Mouse (Mus musculus): ENCODE data around the gene Agap1. TPM values are rescaled to one million over a fixed set of nuclear protein-coding genes. Genes with fewer than 3 reads are reported as not detected.

Gene Agap1
- polyA plus RNA-seq, 1 experiment, result 4.3 TPM

DNA sequence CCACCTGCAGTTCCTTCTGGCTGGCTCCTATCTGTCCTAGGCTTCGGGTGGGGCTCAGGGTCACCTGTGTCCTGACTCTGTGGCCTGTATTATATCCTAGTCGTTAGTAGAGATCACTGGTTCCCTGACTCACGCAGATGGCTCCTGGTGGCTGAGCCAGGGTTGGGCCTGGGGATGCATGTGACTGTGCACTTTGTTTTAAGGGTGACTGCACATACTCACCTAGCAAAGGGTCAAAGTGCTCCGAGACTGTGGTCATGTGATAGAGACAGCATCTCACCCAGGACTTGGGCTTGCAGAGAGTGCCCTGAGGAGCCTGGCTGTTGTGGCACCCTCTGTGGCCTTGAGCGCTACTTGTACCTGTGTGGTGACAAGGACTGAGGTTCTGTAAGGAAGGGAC, 22.4 kb downstream of the Agap1 start:
- no peak overlapping the region for H3K27ac ChIP-seq (ENCODE audit: control insufficient read depth, insufficient read depth, low read length)
- no peaks in the 10 kb centered on the region for H3K36me3 ChIP-seq (ENCODE audit: control insufficient read depth, insufficient read depth, low read length)
- DNase-seq, result no peak
- TF ChIP-seq CTCF (IDR thresholded peaks at IDR 0.05; ENCODE audit: borderline replicate concordance, control insufficient read depth, extremely low read depth, insufficient read depth, low read length, poor library complexity) (no peak), POLR2A (IDR thresholded peaks at IDR 0.05; ENCODE audit: control insufficient read depth, extremely low read depth, insufficient read depth, low read length, poor library complexity) (no peak)
- H3K4me1 ChIP-seq (replicated peaks; ENCODE audit: control insufficient read depth, insufficient read depth, low read length), result no peaks in the 10 kb centered on the region
- H3K4me3 ChIP-seq (ENCODE audit: control insufficient read depth, insufficient read depth, low read length), result no peak overlapping the region
- no peaks in the 10 kb centered on the region for H3K27me3 ChIP-seq (ENCODE audit: control insufficient read depth, insufficient read depth, low read length)
- WGBS, result 91% methylated on average over 5 of the region's 5 CpGs

DNA sequence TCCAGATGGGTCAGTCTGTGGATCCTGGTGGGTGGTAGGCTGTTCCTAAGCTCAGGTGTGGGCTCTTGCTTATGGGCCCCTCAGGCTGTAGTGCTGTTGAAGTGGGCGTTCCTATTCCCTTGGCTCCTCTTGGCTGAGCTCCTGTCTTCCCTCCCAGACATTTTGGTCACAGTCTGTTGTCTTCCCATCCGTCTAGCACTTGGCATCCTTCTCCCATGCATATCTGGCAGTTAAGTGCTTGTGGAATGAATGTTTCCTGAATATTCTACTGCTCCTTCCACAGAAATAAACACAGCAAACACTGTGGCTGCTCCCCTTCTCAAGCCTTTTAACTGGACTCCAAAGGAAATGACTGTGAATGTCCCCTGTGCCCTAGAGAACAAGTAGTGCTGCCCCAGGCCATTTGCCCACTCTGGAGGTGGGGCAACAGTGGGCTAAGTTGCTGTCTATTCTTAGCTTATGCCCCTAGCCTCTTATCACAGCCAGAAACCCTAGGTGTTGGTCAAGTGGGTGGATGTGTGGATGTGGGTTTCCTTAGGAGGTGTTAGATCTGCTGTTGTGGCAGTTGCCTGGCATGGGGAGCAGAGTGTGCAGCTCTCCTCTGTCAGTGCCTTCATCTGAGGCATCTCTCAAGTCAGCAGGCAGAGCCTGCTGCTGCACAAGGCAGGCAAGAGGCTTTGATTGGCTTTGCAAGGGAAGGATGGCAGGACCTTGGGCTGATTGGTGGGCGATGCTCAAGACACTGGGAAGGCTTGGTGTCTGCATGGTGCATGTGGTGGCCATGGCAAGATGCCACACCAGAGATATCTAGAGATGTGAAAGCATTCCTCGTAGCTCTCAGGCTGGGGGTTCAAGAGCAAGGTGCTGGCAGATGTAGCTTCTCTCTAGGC, 24.2 kb downstream of the Agap1 start:
- DNase-seq, result no peak
- TF ChIP-seq POLR2A (IDR thresholded peaks at IDR 0.05; ENCODE audit: control insufficient read depth, extremely low read depth, insufficient read depth, low read length, poor library complexity), result no peak
- no peak for TF ChIP-seq CTCF (IDR thresholded peaks at IDR 0.05; ENCODE audit: borderline replicate concordance, control insufficient read depth, extremely low read depth, insufficient read depth, low read length, poor library complexity)
- no peaks in the 10 kb centered on the region for H3K4me1 ChIP-seq (replicated peaks; ENCODE audit: control insufficient read depth, insufficient read depth, low read length)
- 76% methylated on average over 4 of the region's 4 CpGs for WGBS
- H3K4me3 ChIP-seq (ENCODE audit: control insufficient read depth, insufficient read depth, low read length), result no peak overlapping the region
- H3K27me3 ChIP-seq (ENCODE audit: control insufficient read depth, insufficient read depth, low read length), result no peaks in the 10 kb centered on the region
- H3K36me3 ChIP-seq (ENCODE audit: control insufficient read depth, insufficient read depth, low read length), result no peaks in the 10 kb centered on the region
- no peak overlapping the region for H3K27ac ChIP-seq (ENCODE audit: control insufficient read depth, insufficient read depth, low read length)

DNA sequence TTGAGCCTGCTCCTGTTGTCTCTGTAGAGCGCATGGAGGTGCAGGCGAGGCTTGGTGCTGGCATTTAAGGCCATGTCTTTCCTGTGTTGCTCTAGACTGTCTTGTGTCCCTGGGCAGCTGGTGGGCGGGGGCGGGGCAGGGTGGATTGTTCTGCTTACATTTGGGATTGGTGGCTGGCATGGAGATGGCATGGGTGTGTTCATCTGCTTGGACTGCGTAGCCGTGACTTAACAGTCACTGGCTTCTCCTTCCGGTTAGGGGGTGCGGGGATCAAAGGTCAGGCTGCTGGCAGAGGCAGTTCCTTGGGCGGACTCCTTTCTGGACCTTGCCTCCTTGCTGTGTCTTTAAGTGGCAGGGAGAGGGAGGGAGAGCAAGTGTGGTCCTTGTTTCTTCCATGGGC, 26.5 kb downstream of the Agap1 start:
- DNase-seq, result no peak
- H3K36me3 ChIP-seq (ENCODE audit: control insufficient read depth, insufficient read depth, low read length), result no peaks in the 10 kb centered on the region
- 91% methylated on average over 9 of the region's 9 CpGs for WGBS
- H3K27me3 ChIP-seq (ENCODE audit: control insufficient read depth, insufficient read depth, low read length), result no peaks in the 10 kb centered on the region
- no peak overlapping the region for H3K27ac ChIP-seq (ENCODE audit: control insufficient read depth, insufficient read depth, low read length)
- no peaks in the 10 kb centered on the region for H3K4me1 ChIP-seq (replicated peaks; ENCODE audit: control insufficient read depth, insufficient read depth, low read length)
- TF ChIP-seq CTCF (IDR thresholded peaks at IDR 0.05; ENCODE audit: borderline replicate concordance, control insufficient read depth, extremely low read depth, insufficient read depth, low read length, poor library complexity) (no peak), POLR2A (IDR thresholded peaks at IDR 0.05; ENCODE audit: control insufficient read depth, extremely low read depth, insufficient read depth, low read length, poor library complexity) (no peak)
- no peak overlapping the region for H3K4me3 ChIP-seq (ENCODE audit: control insufficient read depth, insufficient read depth, low read length)

DNA sequence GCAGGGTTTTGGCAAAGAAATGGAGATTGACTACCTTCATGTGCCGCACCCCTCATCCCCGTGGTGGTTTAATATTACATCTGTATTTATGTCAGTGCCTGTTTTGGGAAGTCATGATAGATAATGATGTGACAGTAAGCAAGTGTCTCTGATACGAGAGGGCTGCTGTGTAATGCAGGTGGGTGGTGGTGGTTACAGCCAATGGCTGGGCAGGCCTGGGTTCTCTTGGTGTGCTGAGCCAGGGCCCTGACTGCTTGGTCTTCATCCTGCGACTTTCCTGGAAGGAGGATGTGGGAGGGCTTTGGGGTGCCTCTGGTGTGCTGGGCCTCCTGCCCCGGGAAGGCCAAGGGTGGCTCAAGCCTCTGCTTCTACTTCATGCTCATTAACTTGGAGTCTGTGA, 28.2 kb downstream of the Agap1 start:
- 80% methylated on average over 5 of the region's 5 CpGs for WGBS
- H3K27me3 ChIP-seq (ENCODE audit: control insufficient read depth, insufficient read depth, low read length), result no peaks in the 10 kb centered on the region
- no peak for DNase-seq

DNA sequence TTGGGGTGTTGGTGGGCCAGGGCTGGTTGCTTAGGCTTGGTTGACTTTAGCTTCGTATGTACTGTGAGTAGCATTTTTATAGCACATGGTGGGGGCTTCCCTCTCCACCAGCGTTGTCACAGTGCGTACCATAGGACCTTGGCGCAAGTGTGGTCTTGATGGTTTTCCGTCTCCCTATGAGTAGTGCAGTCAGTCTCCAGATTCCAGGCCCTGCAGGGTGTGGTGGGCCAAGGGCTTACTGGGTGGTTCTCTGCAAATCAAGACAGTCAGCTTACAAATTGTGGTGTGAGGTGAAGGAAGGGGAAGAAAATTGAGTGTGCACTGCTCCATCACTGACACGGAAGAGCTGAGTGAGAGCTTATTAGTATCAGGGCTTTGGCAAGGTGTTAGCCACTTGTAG, 32.3 kb downstream of the Agap1 start:
- no peak overlapping the region for H3K27ac ChIP-seq (ENCODE audit: control insufficient read depth, insufficient read depth, low read length)
- 94% methylated on average over 6 of the region's 6 CpGs for WGBS
- no peaks in the 10 kb centered on the region for H3K27me3 ChIP-seq (ENCODE audit: control insufficient read depth, insufficient read depth, low read length)

More for the DNA sequence above, 28.2 kb downstream of the Agap1 start:
- Histone ChIP-seq H3K36me3 (ENCODE audit: control insufficient read depth, insufficient read depth, low read length) (no peaks in the 10 kb centered on the region), H3K4me1 (replicated peaks; ENCODE audit: control insufficient read depth, insufficient read depth, low read length) (no peaks in the 10 kb centered on the region), H3K27ac (ENCODE audit: control insufficient read depth, insufficient read depth, low read length) (no peak overlapping the region), H3K4me3 (ENCODE audit: control insufficient read depth, insufficient read depth, low read length) (no peak overlapping the region)
- no peak for TF ChIP-seq CTCF (IDR thresholded peaks at IDR 0.05; ENCODE audit: borderline replicate concordance, control insufficient read depth, extremely low read depth, insufficient read depth, low read length, poor library complexity)
- no peak for TF ChIP-seq POLR2A (IDR thresholded peaks at IDR 0.05; ENCODE audit: control insufficient read depth, extremely low read depth, insufficient read depth, low read length, poor library complexity)

DNA sequence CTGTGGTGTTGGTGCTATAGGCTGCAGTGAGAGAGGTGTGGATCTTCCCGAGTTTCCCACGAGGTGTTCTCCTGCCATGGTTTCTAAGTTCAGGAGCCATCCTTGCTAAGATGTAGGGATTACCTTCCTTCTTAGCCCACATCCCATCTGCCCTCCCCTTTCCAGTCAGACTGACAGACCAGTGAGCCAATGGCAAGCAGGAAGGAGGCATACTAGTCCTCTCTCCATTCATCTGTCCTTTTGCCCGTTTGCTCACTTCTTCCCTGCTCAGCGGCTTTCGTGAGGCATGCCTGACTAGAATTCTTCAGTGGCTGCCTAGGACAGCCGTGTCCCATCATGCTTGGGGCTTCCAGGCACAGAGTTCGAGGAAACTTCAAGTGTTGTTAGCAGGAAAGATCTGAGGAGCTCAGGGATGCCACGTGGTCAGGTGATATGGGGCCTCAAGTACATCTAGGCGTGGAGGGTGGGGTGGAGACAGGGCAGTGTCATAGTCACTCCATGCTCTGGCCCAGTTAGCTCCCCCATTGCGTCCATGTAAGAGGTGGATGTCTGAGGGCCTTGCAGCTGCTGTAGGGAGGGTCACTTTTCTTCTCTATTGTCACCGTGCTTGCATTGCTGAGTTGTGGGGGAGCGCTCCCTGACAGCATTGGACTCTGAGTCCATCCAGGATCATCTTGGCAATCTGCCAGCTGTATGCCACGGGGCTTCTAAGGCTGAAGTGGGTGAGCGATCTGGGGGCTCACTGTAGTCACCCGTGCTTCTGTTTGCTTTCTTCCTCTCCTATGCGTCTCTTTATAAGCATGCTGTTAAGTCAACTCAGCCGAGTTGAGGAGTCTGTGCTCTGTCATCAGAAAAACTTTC, 34.7 kb downstream of the Agap1 start:
- TF ChIP-seq POLR2A (IDR thresholded peaks at IDR 0.05; ENCODE audit: control insufficient read depth, extremely low read depth, insufficient read depth, low read length, poor library complexity), result no peak
- no peak for TF ChIP-seq CTCF (IDR thresholded peaks at IDR 0.05; ENCODE audit: borderline replicate concordance, control insufficient read depth, extremely low read depth, insufficient read depth, low read length, poor library complexity)
- no peak for DNase-seq
- Histone ChIP-seq H3K4me1 (replicated peaks; ENCODE audit: control insufficient read depth, insufficient read depth, low read length) (no peaks in the 10 kb centered on the region), H3K36me3 (ENCODE audit: control insufficient read depth, insufficient read depth, low read length) (no peaks in the 10 kb centered on the region), H3K27me3 (ENCODE audit: control insufficient read depth, insufficient read depth, low read length) (no peaks in the 10 kb centered on the region), H3K27ac (ENCODE audit: control insufficient read depth, insufficient read depth, low read length) (no peak overlapping the region), H3K4me3 (ENCODE audit: control insufficient read depth, insufficient read depth, low read length) (no peak overlapping the region)
- 87% methylated on average over 17 of the region's 17 CpGs for WGBS

More for the DNA sequence above, 32.3 kb downstream of the Agap1 start:
- no peak overlapping the region for H3K4me3 ChIP-seq (ENCODE audit: control insufficient read depth, insufficient read depth, low read length)
- H3K4me1 ChIP-seq (replicated peaks; ENCODE audit: control insufficient read depth, insufficient read depth, low read length), result no peaks in the 10 kb centered on the region
- TF ChIP-seq CTCF (IDR thresholded peaks at IDR 0.05; ENCODE audit: borderline replicate concordance, control insufficient read depth, extremely low read depth, insufficient read depth, low read length, poor library complexity) (no peak), POLR2A (IDR thresholded peaks at IDR 0.05; ENCODE audit: control insufficient read depth, extremely low read depth, insufficient read depth, low read length, poor library complexity) (no peak)
- DNase-seq, result no peak
- H3K36me3 ChIP-seq (ENCODE audit: control insufficient read depth, insufficient read depth, low read length), result no peaks in the 10 kb centered on the region

All from thymus, adult 2 months (tissue).